ENCODE assay signal across 11 mouse cellular contexts in genomic region chr17:25575208-25575971, GRCm38 (mm10). TPM values are rescaled to one million over a fixed set of nuclear protein-coding genes. Genes with fewer than 3 reads are reported as not detected.
DNase-seq lines count a peak whose midpoint lies in the region; ATAC-seq and TF ChIP-seq lines count a peak whose summit lies in the region.
"Had no signal": no experiment of that assay in that cellular context is flagged by ENCODE, and none has a peak within 500 bp of the region (broad histone marks: within the 10 kb centered on the region; RNA-seq: fewer than 3 reads in every experiment).

No protein-coding gene starts in this region.

- ATAC-seq in forebrain, embryonic 13.5 days = no peak
- ATAC-seq in forebrain, embryonic 12.5 days (ENCODE audit: low FRiP score) = no peak
- ATAC-seq in hindbrain, postnatal 0 days = no peak
- ATAC-seq in hindbrain, embryonic 14.5 days (ENCODE audit: low FRiP score) = no peak
- no peak for ATAC-seq in midbrain, embryonic 15.5 days (replicated peaks)

- peaks cover 48% of the 10 kb centered on the region for H3K4me1 ChIP-seq in forebrain, embryonic 13.5 days
- H3K4me1 ChIP-seq in forebrain, embryonic 12.5 days = peaks cover 36% of the 10 kb centered on the region
- H3K4me1 ChIP-seq in hindbrain, postnatal 0 days (ENCODE audit: insufficient read depth, low read length) = peaks cover 15% of the 10 kb centered on the region; the same call in 1 of the 2 replicates
- H3K4me1 ChIP-seq in hindbrain, embryonic 14.5 days (replicated peaks; ENCODE audit: control insufficient read depth, insufficient read depth, low read length) = peaks cover 23% of the 10 kb centered on the region
- H3K4me1 ChIP-seq in midbrain, embryonic 15.5 days = peaks cover 26% of the 10 kb centered on the region

- no peak for TF ChIP-seq CTCF in hindbrain, postnatal 0 days (IDR thresholded peaks at IDR 0.05; ENCODE audit: low read depth)

- no peaks in the 10 kb centered on the region for H3K9me3 ChIP-seq in forebrain, embryonic 13.5 days (replicated peaks)
- H3K9me3 ChIP-seq in forebrain, embryonic 12.5 days = no peaks in the 10 kb centered on the region
- H3K9me3 ChIP-seq in hindbrain, postnatal 0 days (ENCODE audit: low read length) = no peaks in the 10 kb centered on the region
- H3K9me3 ChIP-seq in hindbrain, embryonic 14.5 days (ENCODE audit: control insufficient read depth, low read length) = no peaks in the 10 kb centered on the region
- H3K9me3 ChIP-seq in midbrain, embryonic 15.5 days = no peaks in the 10 kb centered on the region
- H3K9me3 ChIP-seq: midbrain, embryonic 10.5 days had no signal

- DNase-seq in hindbrain, postnatal 0 days (ENCODE audit: low spot score) = peak; percentile 59
- DNase-seq in hindbrain, embryonic 14.5 days (ENCODE audit: low spot score) = no peak
- DNase-seq in spleen, postnatal 36 days (ENCODE audit: low spot score in 2 of 2) = peak; percentile 42 to 43
- no peak for DNase-seq in spleen, postnatal 14 days (ENCODE audit: low spot score in 2 of 2)
- DNase-seq in kidney, adult 18-20 months = no peak
- DNase-seq: adrenal gland, adult 8-10 months; cerebellum, adult 9-11 months had no signal

- H3K4me2 ChIP-seq in forebrain, embryonic 13.5 days = no peak overlapping the region
- H3K4me2 ChIP-seq in forebrain, embryonic 12.5 days = no peak overlapping the region
- H3K4me2 ChIP-seq in hindbrain, postnatal 0 days (ENCODE audit: low read depth, low read length) = no peak overlapping the region
- no peak overlapping the region for H3K4me2 ChIP-seq in hindbrain, embryonic 14.5 days (replicated peaks)
- H3K4me2 ChIP-seq in midbrain, embryonic 15.5 days = no peak overlapping the region

- 64% methylated on average over 12 of the region's 12 CpGs for WGBS in forebrain, embryonic 13.5 days
- 74% methylated on average over 12 of the region's 12 CpGs for WGBS in forebrain, embryonic 12.5 days
- WGBS in hindbrain, postnatal 0 days = 49% methylated on average over 12 of the region's 12 CpGs
- WGBS in hindbrain, embryonic 14.5 days = 60% methylated on average over 12 of the region's 12 CpGs
- 69% methylated on average over 12 of the region's 12 CpGs for WGBS in midbrain, embryonic 15.5 days

- H3K36me3 ChIP-seq in forebrain, embryonic 13.5 days (ENCODE audit: poor library complexity, severe bottlenecking) = no peaks in the 10 kb centered on the region
- no peaks in the 10 kb centered on the region for H3K36me3 ChIP-seq in forebrain, embryonic 12.5 days (replicated peaks)
- H3K36me3 ChIP-seq in hindbrain, postnatal 0 days (ENCODE audit: insufficient read depth, low read length) = no peaks in the 10 kb centered on the region
- H3K36me3 ChIP-seq in hindbrain, embryonic 14.5 days (replicated peaks; ENCODE audit: control insufficient read depth, insufficient read depth) = no peaks in the 10 kb centered on the region
- H3K36me3 ChIP-seq in midbrain, embryonic 15.5 days (replicated peaks) = no peaks in the 10 kb centered on the region

- H3K27ac ChIP-seq in forebrain, embryonic 13.5 days = no peak overlapping the region
- no peak overlapping the region for H3K27ac ChIP-seq in forebrain, embryonic 12.5 days
- H3K27ac ChIP-seq in hindbrain, postnatal 0 days = no peak overlapping the region
- no peak overlapping the region for H3K27ac ChIP-seq in hindbrain, embryonic 14.5 days
- H3K27ac ChIP-seq in midbrain, embryonic 15.5 days = no peak overlapping the region
- H3K27ac ChIP-seq: midbrain, embryonic 10.5 days had no signal

- H3K9ac ChIP-seq in forebrain, embryonic 13.5 days = 0 out of 2 replicates have a peak overlapping the region, but pooled peaks have one; percentile 19
- no peak overlapping the region for H3K9ac ChIP-seq in forebrain, embryonic 12.5 days
- no peak overlapping the region for H3K9ac ChIP-seq in hindbrain, postnatal 0 days (replicated peaks; ENCODE audit: low read length)
- no peak overlapping the region for H3K9ac ChIP-seq in hindbrain, embryonic 14.5 days
- H3K9ac ChIP-seq in midbrain, embryonic 15.5 days = no peak overlapping the region; the same call in 1 of the 2 replicates

- no peak overlapping the region for H3K4me3 ChIP-seq in forebrain, embryonic 13.5 days
- H3K4me3 ChIP-seq in forebrain, embryonic 12.5 days (replicated peaks) = no peak overlapping the region
- no peak overlapping the region for H3K4me3 ChIP-seq in hindbrain, postnatal 0 days (ENCODE audit: low read length)
- no peak overlapping the region for H3K4me3 ChIP-seq in hindbrain, embryonic 14.5 days (replicated peaks; ENCODE audit: low read length)
- no peak overlapping the region for H3K4me3 ChIP-seq in midbrain, embryonic 15.5 days
- H3K4me3 ChIP-seq: midbrain, embryonic 10.5 days had no signal

- peaks cover 31% of the 10 kb centered on the region for H3K27me3 ChIP-seq in forebrain, embryonic 13.5 days
- H3K27me3 ChIP-seq in forebrain, embryonic 12.5 days = peaks cover 49% of the 10 kb centered on the region
- H3K27me3 ChIP-seq in hindbrain, postnatal 0 days (ENCODE audit: insufficient read depth, low read length) = peaks cover 5% of the 10 kb centered on the region; the same call in 1 of the 2 replicates
- peaks cover 13% of the 10 kb centered on the region for H3K27me3 ChIP-seq in hindbrain, embryonic 14.5 days (ENCODE audit: control insufficient read depth, insufficient read depth, low read length)
- H3K27me3 ChIP-seq in midbrain, embryonic 15.5 days (replicated peaks) = peaks cover 13% of the 10 kb centered on the region

RNA-seq across cellular contexts. Expression of gene Lmf1, which starts 3.5 kb away (rescaled TPM):
- 19.7 and 20.9 TPM in 2 replicates for polyA plus RNA-seq in forebrain, embryonic 13.5 days (2015; fragmentation: Nextera tagmentation; extraction: Ambion mirVana)
- polyA plus RNA-seq in forebrain, embryonic 12.5 days (2016; fragmentation: Nextera tagmentation; extraction: Ambion mirVana) = 17.8 and 21.0 TPM in 2 replicates
- 38.1 and 45.1 TPM in 2 replicates for total RNA-seq in hindbrain, postnatal 0 days (2014; rRNA removed)
- polyA plus RNA-seq in hindbrain, postnatal 0 days (2015; fragmentation: Nextera tagmentation; extraction: Ambion mirVana) = 21.4 and 22.4 TPM in 2 replicates
- 22.4 and 24.9 TPM in 2 replicates for polyA plus RNA-seq in hindbrain, embryonic 14.5 days (2014; fragmentation: Nextera tagmentation; extraction: Ambion mirVana)
- 23.2 and 24.9 TPM in 2 replicates for polyA plus RNA-seq in midbrain, embryonic 15.5 days (2015; fragmentation: Nextera tagmentation; extraction: Ambion mirVana)

RNA-seq across cellular contexts. Expression of gene Sox8, which starts 4.9 kb away (rescaled TPM):
- polyA plus RNA-seq in forebrain, embryonic 13.5 days (2015; fragmentation: Nextera tagmentation; extraction: Ambion mirVana) = 15.3 and 17.5 TPM in 2 replicates
- polyA plus RNA-seq in forebrain, embryonic 12.5 days (2016; fragmentation: Nextera tagmentation; extraction: Ambion mirVana) = 10.3 and 15.1 TPM in 2 replicates
- total RNA-seq in hindbrain, postnatal 0 days (2014; rRNA removed) = 52.1 and 54.5 TPM in 2 replicates
- polyA plus RNA-seq in hindbrain, postnatal 0 days (2015; fragmentation: Nextera tagmentation; extraction: Ambion mirVana) = 28.9 and 31.5 TPM in 2 replicates
- polyA plus RNA-seq in hindbrain, embryonic 14.5 days (2014; fragmentation: Nextera tagmentation; extraction: Ambion mirVana) = 18.5 and 20.1 TPM in 2 replicates
- polyA plus RNA-seq in midbrain, embryonic 15.5 days (2015; fragmentation: Nextera tagmentation; extraction: Ambion mirVana) = 10.7 and 15.2 TPM in 2 replicates

Comparison
In these comparisons a context has a peak if more than half of its experiments do, and no peak if none do; other contexts are left out.
1. DNase-seq: peak in hindbrain, postnatal 0 days (single experiment) and spleen, postnatal 36 days (2 of 2); none in hindbrain, embryonic 14.5 days (single experiment), spleen, postnatal 14 days (0 of 2) and kidney, adult 18-20 months (single experiment).